Mouse (Mus musculus): ENCODE data around the gene Sdha.

Gene Sdha

GRCm38 (mm10) chr13:74302050-74303037, 47.7 kb downstream of the Sdha start:
- DNase-seq (ENCODE audit: low spot score): no peak

- DNase-seq (ENCODE audit: low spot score): no peak
Observed at GRCm38 (mm10) chr13:74301607-74301984, 48.5 kb downstream of the Sdha start.

- peak; percentile 83 for DNase-seq (ENCODE audit: low spot score)
Observed at GRCm38 (mm10) chr13:74300925-74301606, 49.0 kb downstream of the Sdha start.

GRCm38 (mm10) chr13:74296376-74296775, 53.7 kb downstream of the Sdha start:
- DNase-seq (ENCODE audit: low spot score): no peak

- DNase-seq (ENCODE audit: low spot score): peak; percentile 65
Observed at GRCm38 (mm10) chr13:74292167-74292566, 57.9 kb downstream of the Sdha start, which contains the start of gene Ahrr. Ahrr (minus strand) TSS chr13:74292331.

GRCm38 (mm10) chr13:74289646-74290045, 60.4 kb downstream of the Sdha start:
- no peak for DNase-seq (ENCODE audit: low spot score)

GRCm38 (mm10) chr13:74282299-74282698, 67.8 kb downstream of the Sdha start:
- no peak for DNase-seq (ENCODE audit: low spot score)

GRCm38 (mm10) chr13:74275726-74276125, 74.4 kb downstream of the Sdha start:
- DNase-seq (ENCODE audit: low spot score): no peak
